Mouse (Mus musculus) hindlimb bud, embryonic 11.5 days (tissue): ENCODE data around the gene Atp6v1b1.
"Not testable (repeated sequence)": the region's sequence is repeated elsewhere in the genome, so short reads cannot be mapped to it uniquely, and the experiment has no call there.

Experiments used
- DNase-seq: peaks from one replicate; pipeline ENCODE4 v3.0.0-alpha.2; 2012; ENCODE audit warnings: low read depth, low spot score; ENCODE audit errors: extremely low spot score

Atp6v1b1 gene

GRCm38 (mm10) chr6:83775638-83776293, 33.0 kb downstream of the Atp6v1b1 start, which contains the start of gene Tex261:
Tex261 (minus strand) TSS chr6:83775813.
- peak; percentile 96 for DNase-seq

GRCm38 (mm10) chr6:83778306-83778705, 35.5 kb downstream of the Atp6v1b1 start:
- DNase-seq: no peak

- no peak for DNase-seq
Measured at GRCm38 (mm10) chr6:83779026-83779425, 36.2 kb downstream of the Atp6v1b1 start.

- DNase-seq: no peak
Measured at GRCm38 (mm10) chr6:83786426-83786825, 43.6 kb downstream of the Atp6v1b1 start.

GRCm38 (mm10) chr6:83788554-83788953, 45.8 kb downstream of the Atp6v1b1 start:
- no peak for DNase-seq

GRCm38 (mm10) chr6:83790533-83790932, 47.7 kb downstream of the Atp6v1b1 start:
- DNase-seq: not testable (repeated sequence)

- no peak for DNase-seq
Measured at GRCm38 (mm10) chr6:83791251-83791890, 48.6 kb downstream of the Atp6v1b1 start.

- DNase-seq: peak; percentile 68
Measured at GRCm38 (mm10) chr6:83794760-83795296, 52.0 kb downstream of the Atp6v1b1 start, which contains the start of gene Nagk. Nagk (plus strand) TSS chr6:83794982.

GRCm38 (mm10) chr6:83795492-83795900, 52.7 kb downstream of the Atp6v1b1 start:
- no peak for DNase-seq

GRCm38 (mm10) chr6:83796686-83797085, 53.9 kb downstream of the Atp6v1b1 start:
- DNase-seq: no peak

- DNase-seq: no peak
Measured at GRCm38 (mm10) chr6:83802033-83802432, 59.2 kb downstream of the Atp6v1b1 start.

GRCm38 (mm10) chr6:83802846-83803245, 60.1 kb downstream of the Atp6v1b1 start:
- DNase-seq: no peak
